Mouse (Mus musculus) kidney, postnatal 4 days (tissue): ENCODE results near the gene Klk5.

Experiments used
- DNase-seq, 2 experiments: peaks; one replicate each; pipeline ENCODE4 v3.0.0; 2021; ENCODE audit warnings: mixed read lengths in 2 of 2

Gene Klk5

GRCm38 (mm10) chr7:43841701-43842100 lies at the start of gene Klk5:
Klk5 (plus strand) TSS chr7:43841971.
- no peak for DNase-seq

GRCm38 (mm10) chr7:43796355-43796754 lies 45.4 kb upstream of the Klk5 start:
- no peak for DNase-seq

GRCm38 (mm10) chr7:43797333-43797769 lies 44.4 kb upstream of the Klk5 start, which contains the start of gene Klk8:
Klk8 (plus strand) TSS chr7:43797577.
- peak; percentile 57 to 67 for DNase-seq

GRCm38 (mm10) chr7:43797844-43798462 lies 43.8 kb upstream of the Klk5 start:
- peak; percentile 25 to 30 for DNase-seq

GRCm38 (mm10) chr7:43799876-43800275 lies 41.9 kb upstream of the Klk5 start:
- no peak for DNase-seq

GRCm38 (mm10) chr7:43810994-43811393 lies 30.8 kb upstream of the Klk5 start, which contains the start of gene Klk7:
Klk7 (plus strand) TSS chr7:43811294.
- DNase-seq = no peak

- DNase-seq = no peak
Measured at GRCm38 (mm10) chr7:43815211-43815610, 26.6 kb upstream of the Klk5 start.

GRCm38 (mm10) chr7:43816746-43817145 lies 25.0 kb upstream of the Klk5 start:
- DNase-seq = no peak

GRCm38 (mm10) chr7:43821581-43821980 lies 20.2 kb upstream of the Klk5 start:
- DNase-seq = no peak

- no peak for DNase-seq
Measured at GRCm38 (mm10) chr7:43824199-43824598, 17.6 kb upstream of the Klk5 start, which contains the start of gene Klk6. Klk6 (plus strand) TSS chr7:43824499.

- no peak for DNase-seq
Measured at GRCm38 (mm10) chr7:43826056-43826455, 15.7 kb upstream of the Klk5 start.

GRCm38 (mm10) chr7:43827706-43828105 lies 14.1 kb upstream of the Klk5 start:
- DNase-seq = no peak

- DNase-seq = no peak
Measured at GRCm38 (mm10) chr7:43829006-43829405, 12.8 kb upstream of the Klk5 start.

GRCm38 (mm10) chr7:43843801-43844200 lies 2.0 kb downstream of the Klk5 start:
- DNase-seq = no peak

GRCm38 (mm10) chr7:43851616-43852015 lies 9.8 kb downstream of the Klk5 start:
- no peak for DNase-seq

- DNase-seq = no peak
Measured at GRCm38 (mm10) chr7:43854642-43855380, 13.0 kb downstream of the Klk5 start.

- DNase-seq = no peak
Measured at GRCm38 (mm10) chr7:43855709-43856108, 13.9 kb downstream of the Klk5 start.

GRCm38 (mm10) chr7:43856307-43856706 lies 14.5 kb downstream of the Klk5 start:
- no peak for DNase-seq

GRCm38 (mm10) chr7:43857501-43857900 lies 15.7 kb downstream of the Klk5 start:
- DNase-seq = no peak

GRCm38 (mm10) chr7:43860411-43860810 lies 18.6 kb downstream of the Klk5 start:
- no peak for DNase-seq

GRCm38 (mm10) chr7:43873237-43873636 lies 31.5 kb downstream of the Klk5 start:
- DNase-seq = peak; percentile 88

- DNase-seq = no peak
Measured at GRCm38 (mm10) chr7:43873674-43874073, 31.9 kb downstream of the Klk5 start.

- DNase-seq = no peak
Measured at GRCm38 (mm10) chr7:43874868-43875375, 33.2 kb downstream of the Klk5 start.

- no peak for DNase-seq
Measured at GRCm38 (mm10) chr7:43876444-43876843, 34.7 kb downstream of the Klk5 start.
